Mouse (Mus musculus): ENCODE results near the gene Olfr1390. TPM values are rescaled to one million over a fixed set of nuclear protein-coding genes. Genes with fewer than 3 reads are reported as not detected.
"Not testable (repeated sequence)": the region's sequence is repeated elsewhere in the genome, so short reads cannot be mapped to it uniquely, and the experiment has no call there.

The Olfr1390 gene
- polyA plus RNA-seq, 1 experiment from 2014 or later: not detected

- DNase-seq (ENCODE audit: low spot score): no peak
- no peaks in the 10 kb centered on the region for H3K9me3 ChIP-seq (replicated peaks; ENCODE audit: control insufficient read depth, low read length)
- no peak overlapping the region for H3K9ac ChIP-seq (ENCODE audit: low read length)
- no peak for ATAC-seq
- H3K27me3 ChIP-seq (replicated peaks; ENCODE audit: control insufficient read depth, insufficient read depth, low read length): no peaks in the 10 kb centered on the region
- H3K4me3 ChIP-seq (ENCODE audit: low read depth, low read length): no peak overlapping the region
- H3K27ac ChIP-seq (ENCODE audit: low read depth, low read length): no peak overlapping the region
- H3K4me1 ChIP-seq (ENCODE audit: control insufficient read depth, insufficient read depth, low read length): no peaks in the 10 kb centered on the region
- H3K36me3 ChIP-seq (ENCODE audit: control insufficient read depth, insufficient read depth, low read length): no peaks in the 10 kb centered on the region
- no peak overlapping the region for H3K4me2 ChIP-seq (ENCODE audit: low read length)
Measured at GRCm38 (mm10) chr11:49383133-49383532, 48.1 kb downstream of the Olfr1390 start.

DNA sequence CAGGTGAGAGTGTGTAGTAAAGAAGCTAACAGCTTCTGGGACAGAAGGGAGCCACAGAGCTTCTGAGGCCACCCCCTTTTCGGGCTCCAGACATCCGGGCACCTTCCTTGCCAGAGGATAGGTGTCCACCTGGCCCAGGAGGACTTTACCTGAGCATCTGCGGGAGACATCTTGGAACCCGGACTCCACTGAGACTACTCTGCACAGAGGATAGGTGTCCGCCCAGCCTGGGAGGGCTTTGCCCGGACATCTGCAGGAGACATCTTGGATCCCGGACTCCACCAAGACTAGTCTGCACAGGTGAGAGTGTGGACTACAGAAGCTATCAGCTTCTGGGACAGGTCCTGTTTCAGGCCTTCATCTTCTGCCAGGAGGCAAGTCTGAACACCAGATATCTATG lies 51.1 kb downstream of the Olfr1390 start:
- not testable (repeated sequence) for ATAC-seq; H3K4me3 ChIP-seq (ENCODE audit: low read depth, low read length); H3K4me1 ChIP-seq (ENCODE audit: control insufficient read depth, insufficient read depth, low read length); H3K27me3 ChIP-seq (replicated peaks; ENCODE audit: control insufficient read depth, insufficient read depth, low read length); H3K4me2 ChIP-seq (ENCODE audit: low read length); H3K9me3 ChIP-seq (replicated peaks; ENCODE audit: control insufficient read depth, low read length); H3K27ac ChIP-seq (ENCODE audit: low read depth, low read length); DNase-seq (ENCODE audit: low spot score); H3K9ac ChIP-seq (ENCODE audit: low read length); H3K36me3 ChIP-seq (ENCODE audit: control insufficient read depth, insufficient read depth, low read length)
- 91% methylated on average over 7 of the region's 7 CpGs for WGBS

Other genes with a start within 250 kb of the Olfr1390 start
- not detected in 2 replicates for gene Olfr1396, start 220.3 kb upstream of the Olfr1390 start, polyA plus RNA-seq (2014; fragmentation: Nextera tagmentation; extraction: Ambion mirVana)
- gene Olfr1395, start 192.9 kb upstream of the Olfr1390 start, polyA plus RNA-seq (2014; fragmentation: Nextera tagmentation; extraction: Ambion mirVana): not detected in 2 replicates
- gene Olfr1394, start 180.8 kb upstream of the Olfr1390 start, polyA plus RNA-seq (2014; fragmentation: Nextera tagmentation; extraction: Ambion mirVana): not detected in 2 replicates
- gene Btnl9, start 148.0 kb upstream of the Olfr1390 start, polyA plus RNA-seq (2014; fragmentation: Nextera tagmentation; extraction: Ambion mirVana): 0.37 TPM in 1 of 2 replicates, not detected in the other
- gene Zfp62, start 131.9 kb upstream of the Olfr1390 start, polyA plus RNA-seq (2014; fragmentation: Nextera tagmentation; extraction: Ambion mirVana): 56.6 and 64.7 TPM in 2 replicates
- gene Mgat1, start 91.0 kb upstream of the Olfr1390 start, polyA plus RNA-seq (2014; fragmentation: Nextera tagmentation; extraction: Ambion mirVana): 23.5 and 23.8 TPM in 2 replicates
- gene Olfr1393, start 56.9 kb upstream of the Olfr1390 start, polyA plus RNA-seq (2014; fragmentation: Nextera tagmentation; extraction: Ambion mirVana): not detected in 2 replicates
- not detected in 2 replicates for gene Olfr1392, start 49.9 kb upstream of the Olfr1390 start, polyA plus RNA-seq (2014; fragmentation: Nextera tagmentation; extraction: Ambion mirVana)
- not detected in 2 replicates for gene Olfr10, start 30.4 kb upstream of the Olfr1390 start, polyA plus RNA-seq (2014; fragmentation: Nextera tagmentation; extraction: Ambion mirVana)
- not detected in 2 replicates for gene Olfr1391, start 12.4 kb upstream of the Olfr1390 start, polyA plus RNA-seq (2014; fragmentation: Nextera tagmentation; extraction: Ambion mirVana)
- gene Olfr1389, start 87.9 kb downstream of the Olfr1390 start, polyA plus RNA-seq (2014; fragmentation: Nextera tagmentation; extraction: Ambion mirVana): not detected in 2 replicates
- gene Olfr1388, start 101.4 kb downstream of the Olfr1390 start, polyA plus RNA-seq (2014; fragmentation: Nextera tagmentation; extraction: Ambion mirVana): not detected in 2 replicates
- gene Olfr1387, start 120.2 kb downstream of the Olfr1390 start, polyA plus RNA-seq (2014; fragmentation: Nextera tagmentation; extraction: Ambion mirVana): not detected in 2 replicates
- not detected in 2 replicates for gene Olfr1386, start 129.9 kb downstream of the Olfr1390 start, polyA plus RNA-seq (2014; fragmentation: Nextera tagmentation; extraction: Ambion mirVana)
- gene Olfr1385, start 153.9 kb downstream of the Olfr1390 start, polyA plus RNA-seq (2014; fragmentation: Nextera tagmentation; extraction: Ambion mirVana): not detected in 2 replicates
- not detected in 2 replicates for gene Olfr1384, start 171.5 kb downstream of the Olfr1390 start, polyA plus RNA-seq (2014; fragmentation: Nextera tagmentation; extraction: Ambion mirVana)
- gene Olfr1383, start 184.5 kb downstream of the Olfr1390 start, polyA plus RNA-seq (2014; fragmentation: Nextera tagmentation; extraction: Ambion mirVana): not detected in 2 replicates
- not detected in 2 replicates for gene Olfr1382, start 193.1 kb downstream of the Olfr1390 start, polyA plus RNA-seq (2014; fragmentation: Nextera tagmentation; extraction: Ambion mirVana)
- not detected in 2 replicates for gene Olfr1381, start 208.3 kb downstream of the Olfr1390 start, polyA plus RNA-seq (2014; fragmentation: Nextera tagmentation; extraction: Ambion mirVana)
- not detected in 2 replicates for gene Olfr1380, start 221.7 kb downstream of the Olfr1390 start, polyA plus RNA-seq (2014; fragmentation: Nextera tagmentation; extraction: Ambion mirVana)